Mouse (Mus musculus) E14TG2a.4 (cell line): ENCODE measurements around the gene Dab1.

ENCODE experiments used
- CTCF ChIP-seq: conservative IDR thresholded peaks from 2 replicates; pipeline ENCODE4 v1.5.1; 2014; ENCODE audit warnings: low read length
- NANOG ChIP-seq: IDR thresholded peaks from 2 replicates; pipeline ENCODE4 v1.6.1; 2014; ENCODE audit warnings: borderline replicate concordance, low read length, mixed read lengths

DNA sequence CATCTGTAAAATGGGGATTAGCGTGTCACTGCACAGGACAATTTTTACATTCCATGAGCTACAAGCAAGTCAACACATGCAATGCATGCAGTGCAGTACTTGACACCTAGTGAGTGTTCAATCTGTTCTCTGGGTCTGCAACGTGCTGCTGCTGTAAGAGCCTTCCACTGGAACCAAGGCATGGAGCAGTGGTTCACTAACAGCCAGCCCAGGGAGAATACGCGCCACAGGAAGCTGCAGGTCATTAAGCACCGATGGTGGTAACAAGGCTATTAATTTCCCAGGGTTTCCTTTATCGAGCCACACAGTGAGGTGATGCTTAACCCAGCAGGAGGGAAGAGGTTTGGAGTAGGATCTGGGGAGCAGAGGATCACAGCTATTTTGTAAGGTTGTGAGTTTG, 36.6 kb downstream of the Dab1 start:
- TF ChIP-seq CTCF (no peak), NANOG (no peak)
